Mouse (Mus musculus) bone marrow, adult 2 months (tissue): ENCODE data around the gene Fcgrt. TPM values are rescaled to one million over a fixed set of nuclear protein-coding genes. Genes with fewer than 3 reads are reported as not detected.
A peak's percentile ranks its signal among the peaks of the same experiment; 100 is the strongest.

Experiments used
- H3K27ac ChIP-seq: fragments of 200-500 bp; 2 replicates; pipeline ENCODE4 v1.5.1; 2012; ENCODE audit warnings: low read depth, mild to moderate bottlenecking, control low read depth, inconsistent platforms, low read length; ENCODE audit not compliant: control insufficient read depth, poor library complexity, insufficient read depth
- H3K4me1 ChIP-seq: fragments of 200-500 bp; 2 replicates; pipeline ENCODE4 v1.6.1; 2011; ENCODE audit warnings: low read length; ENCODE audit not compliant: control insufficient read depth, insufficient read depth
- H3K4me3 ChIP-seq: fragments of 200-500 bp; replicated peaks from 2 replicates; pipeline ENCODE3; 2011; ENCODE audit warnings: mild to moderate bottlenecking, low read depth, low read length, control low read depth; ENCODE audit not compliant: control insufficient read depth
- CTCF ChIP-seq: fragments of 200-500 bp; IDR thresholded peaks from 2 replicates; pipeline ENCODE4 v1.5.1; 2011; ENCODE audit warnings: low read length, control low read depth; ENCODE audit not compliant: control insufficient read depth, insufficient read depth
- POLR2A ChIP-seq: fragments of 200-500 bp; IDR thresholded peaks from 2 replicates; pipeline ENCODE4 v1.6.1; 2011; ENCODE audit warnings: low read depth, mild to moderate bottlenecking, control low read depth, low read length, borderline replicate concordance; ENCODE audit not compliant: control insufficient read depth
- WGBS: fragments of 180-500 bp; shearing (Covaris S2); methylation state at CpG from one replicate; pipeline ENCODE4 v1.1.7; 2018; 5-methylcytosine and 5-hydroxymethylcytosine counted together
- polyA plus RNA-seq: library from polyadenylated mRNA; stranded (reverse); fragments of >200 nt; gene quantifications from 2 replicates; pipeline ENCODE4 v1.2.4, GENCODE M21; 2011; ENCODE audit warnings: low replicate concordance; ENCODE audit not compliant: missing spikeins, insufficient read depth, insufficient read length

Fcgrt gene
- polyA plus RNA-seq, 1 experiment: 19.1 TPM

- Histone ChIP-seq H3K4me1 (peaks cover 14% of the 10 kb centered on the region; the same call in 1 of the 2 replicates), H3K27ac (peak overlapping the region; percentile 34), H3K4me3 (peak overlapping the region; percentile 51)
- TF ChIP-seq POLR2A (no peak), CTCF (no peak)
- 70% methylated on average over 15 of the region's 15 CpGs for WGBS
Observed at GRCm38 (mm10) chr7:45122561-45123185, 19.0 kb upstream of the Fcgrt start.

GRCm38 (mm10) chr7:45121966-45122365 lies 18.3 kb upstream of the Fcgrt start:
- peak overlapping the region; percentile 25 for H3K4me3 ChIP-seq
- TF ChIP-seq POLR2A (no peak), CTCF (no peak)
- peaks cover 13% of the 10 kb centered on the region; the same call in 1 of the 2 replicates for H3K4me1 ChIP-seq
- H3K27ac ChIP-seq: peak overlapping the region; percentile 76

GRCm38 (mm10) chr7:45121404-45121803 lies 17.8 kb upstream of the Fcgrt start:
- TF ChIP-seq CTCF (no peak), POLR2A (peak; percentile 17; the same call in 1 of the 2 replicates)
- H3K27ac ChIP-seq: peak overlapping the region; percentile 76
- peaks cover 11% of the 10 kb centered on the region; the same call in 1 of the 2 replicates for H3K4me1 ChIP-seq
- peak overlapping the region; percentile 25 for H3K4me3 ChIP-seq
- 9% methylated on average over 8 of the region's 8 CpGs for WGBS

- 67% methylated on average over 5 of the region's 5 CpGs for WGBS
- H3K4me1 ChIP-seq: peaks cover 11% of the 10 kb centered on the region; the same call in 1 of the 2 replicates
- peak overlapping the region; percentile 36 for H3K4me3 ChIP-seq
- peak overlapping the region; percentile 76 for H3K27ac ChIP-seq
- TF ChIP-seq POLR2A (no peak), CTCF (no peak)
Observed at GRCm38 (mm10) chr7:45119780-45120709, 16.4 kb upstream of the Fcgrt start.

- 72% methylated on average over 6 of the region's 6 CpGs for WGBS
- H3K4me1 ChIP-seq: peaks cover 9% of the 10 kb centered on the region; the same call in 1 of the 2 replicates
- no peak overlapping the region for H3K4me3 ChIP-seq
- peak overlapping the region; percentile 11; the same call in 1 of the 2 replicates for H3K27ac ChIP-seq
- TF ChIP-seq CTCF: no peak
- no peak for TF ChIP-seq POLR2A
Observed at GRCm38 (mm10) chr7:45118336-45118735, 14.7 kb upstream of the Fcgrt start.

- Histone ChIP-seq H3K4me1 (peaks cover 5% of the 10 kb centered on the region; the same call in 1 of the 2 replicates), H3K4me3 (no peak overlapping the region), H3K27ac (no peak overlapping the region)
- no peak for TF ChIP-seq POLR2A
- no peak for TF ChIP-seq CTCF
- WGBS: 71% methylated on average over 8 of the region's 8 CpGs
Observed at GRCm38 (mm10) chr7:45117566-45117965, 13.9 kb upstream of the Fcgrt start.

- TF ChIP-seq CTCF (no peak), POLR2A (no peak)
- whole genome bisulfite sequencing: 56% methylated on average over 2 of the region's 2 CpGs
- no peak overlapping the region for H3K4me3 ChIP-seq
- no peaks in the 10 kb centered on the region; the same call in 1 of the 2 replicates for H3K4me1 ChIP-seq
- no peak overlapping the region for H3K27ac ChIP-seq
Observed at GRCm38 (mm10) chr7:45113476-45113875, 9.8 kb upstream of the Fcgrt start.

- TF ChIP-seq POLR2A (no peak), CTCF (no peak)
- Histone ChIP-seq H3K27ac (no peak overlapping the region), H3K4me1 (no peaks in the 10 kb centered on the region; the same call in 1 of the 2 replicates), H3K4me3 (no peak overlapping the region)
- WGBS: 66% methylated on average over 3 of the region's 3 CpGs
Observed at GRCm38 (mm10) chr7:45112529-45112928, 8.9 kb upstream of the Fcgrt start.
